10 mouse cellular contexts compared by ENCODE assay signal in the genomic region with DNA sequence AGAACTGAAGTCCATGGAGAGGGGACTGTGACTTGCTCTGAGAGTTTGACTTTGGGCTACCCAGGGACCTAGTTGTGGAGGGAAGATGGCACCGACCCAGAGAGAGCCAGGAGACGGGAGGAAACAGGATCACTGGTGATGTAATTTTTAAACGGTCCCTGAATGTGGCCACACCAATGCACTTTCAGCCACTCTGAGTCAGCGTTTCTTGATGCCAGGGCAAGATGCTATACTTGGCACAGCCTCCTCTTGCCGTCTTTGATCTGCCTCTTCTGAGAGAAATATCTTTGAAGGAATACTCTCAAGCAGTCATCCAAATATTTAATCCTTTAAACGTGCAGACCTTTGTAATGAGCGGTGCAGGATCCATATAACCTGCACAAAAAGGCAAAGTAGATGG.
DNase-seq lines count a peak whose midpoint lies in the region; ATAC-seq lines count a peak whose summit lies in the region.
"Had no signal": no experiment of that assay in that cellular context is flagged by ENCODE, and none has a peak within 500 bp of the region (broad histone marks: within the 10 kb centered on the region; RNA-seq: fewer than 3 reads in every experiment).

No protein-coding gene starts in this region.

- intact Hi-C loops in heart, postnatal 25 days (cut with DNase I): no loop called here

- peak; percentile 60; the same call in 1 of the 2 replicates for ATAC-seq in cerebellum, adult (ENCODE audit: insufficient number of reproducible peaks, low FRiP score, low TSS enrichment)

- no peak for DNase-seq in cerebellum, adult 11 months
- DNase-seq in heart, adult 11 months: peak; percentile 87
- no peak for DNase-seq in heart, postnatal 25 days (ENCODE audit: low spot score)
- peak; percentile 57 for DNase-seq in Muller cell, postnatal 12 days (ENCODE audit: inconsistent ontology term)
- DNase-seq in cerebellum, postnatal 14 days: peak; percentile 57 to 63
- no peak for DNase-seq in c-Kit-positive CD71-positive TER-119-positive erythroid progenitor cells, embryonic 14.5 days (ENCODE audit: low spot score)
- DNase-seq in yolk sac, embryonic 10.5 days (ENCODE audit: low spot score): no peak
- DNase-seq: B cell, adult 2 months; lung, adult 2 months had no signal

Comparison
In these comparisons a context has a peak if more than half of its experiments do, and no peak if none do; other contexts are left out.
1. DNase-seq: peak in heart, adult 11 months (single experiment), Muller cell, postnatal 12 days (single experiment) and cerebellum, postnatal 14 days (2 of 2); none in cerebellum, adult 11 months (single experiment), heart, postnatal 25 days (single experiment), c-Kit-positive CD71-positive TER-119-positive erythroid progenitor cells, embryonic 14.5 days (single experiment) and yolk sac, embryonic 10.5 days (single experiment).